Mouse (Mus musculus) embryonic fibroblast, embryonic 13.5 days (primary cell): ENCODE data around the gene Rab11fip5.

Experiments used
- CTCF ChIP-seq: IDR thresholded peaks from 2 replicates; pipeline ENCODE4 v1.5.1; 2011; ENCODE audit warnings: mild to moderate bottlenecking, control low read depth, low read length, moderate library complexity, borderline replicate concordance; ENCODE audit not compliant: insufficient read depth
- POLR2A ChIP-seq: IDR thresholded peaks from 2 replicates; pipeline ENCODE4 v1.6.1; 2011; ENCODE audit warnings: low read depth, mild to moderate bottlenecking, control low read depth, low read length, moderate library complexity

GRCm38 (mm10) chr6:85415829-85416228 lies 41.4 kb upstream of the Rab11fip5 start:
- TF ChIP-seq POLR2A: no peak
- no peak for TF ChIP-seq CTCF
